Mouse (Mus musculus): ENCODE data around the gene Fbxl7.

DNA sequence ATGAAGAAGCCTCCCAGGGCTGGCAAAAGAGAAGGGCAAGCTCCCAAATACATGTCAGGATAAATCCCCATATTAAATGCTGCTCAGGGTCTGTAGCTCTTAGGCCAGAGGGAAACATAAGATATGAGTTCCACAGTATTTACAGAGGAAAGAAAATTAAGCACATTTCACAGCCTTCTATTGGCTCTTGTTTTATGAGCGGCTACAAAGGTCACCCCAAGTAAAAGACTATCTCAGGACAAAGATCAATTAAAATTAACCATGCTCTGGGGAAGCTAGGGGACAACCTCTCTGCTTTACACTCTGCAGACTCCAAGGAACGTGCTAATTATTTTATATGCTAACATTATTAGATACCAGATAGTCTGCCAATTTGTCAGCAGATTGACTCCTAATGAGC, 9.4 kb downstream of the Fbxl7 start:
- TF ChIP-seq CTCF (IDR thresholded peaks at IDR 0.05; ENCODE audit: borderline replicate concordance, insufficient read depth, low read depth, low read length): no peak
- no peak for TF ChIP-seq POLR2A (IDR thresholded peaks at IDR 0.05; ENCODE audit: borderline replicate concordance, insufficient read depth, low read length)
